Mouse (Mus musculus) midbrain, postnatal 0 days (tissue): ENCODE data around the gene Pnmt. TPM values are rescaled to one million over a fixed set of nuclear protein-coding genes. Genes with fewer than 3 reads are reported as not detected.

Source experiments
- ATAC-seq: fragments of 200-750 bp; cut with Nextera tagmentation; 2 replicates; pipeline ENCODE4 v1.8.0; 2017; ENCODE audit warnings: moderate number of reproducible peaks, mild to moderate bottlenecking, moderate TSS enrichment, moderate library complexity; ENCODE audit not compliant: low FRiP score
- DNase-seq: peaks from one replicate; pipeline ENCODE4 v3.0.0-alpha.2; 2015; ENCODE audit warnings: low spot score
- H3K27ac ChIP-seq: fragments of 300-500 bp; sonication (generic); 2 replicates; pipeline ENCODE4 v1.5.1; 2014; ENCODE audit warnings: low read depth, mild to moderate bottlenecking, low read length, mixed read lengths
- H3K27me3 ChIP-seq: fragments of 300-500 bp; sonication (generic); 2 replicates; pipeline ENCODE4 v1.6.1; 2014; ENCODE audit warnings: low read length, control low read depth, mixed read lengths; ENCODE audit not compliant: insufficient read depth
- H3K36me3 ChIP-seq: fragments of 300-500 bp; sonication (generic); 2 replicates; pipeline ENCODE4 v1.6.1; 2014; ENCODE audit warnings: low read length, control low read depth, mixed read lengths; ENCODE audit not compliant: insufficient read depth
- H3K4me1 ChIP-seq: fragments of 300-500 bp; sonication (generic); 2 replicates; pipeline ENCODE4 v1.6.1; 2014; ENCODE audit warnings: mild to moderate bottlenecking, control low read depth, antibody characterized with exemption, low read length, mixed read lengths; ENCODE audit not compliant: insufficient read depth
- H3K4me2 ChIP-seq: fragments of 300-500 bp; sonication (generic); 2 replicates; pipeline ENCODE4 v1.6.1; 2014; ENCODE audit warnings: low read depth, mild to moderate bottlenecking, low read length, mixed read lengths; ENCODE audit not compliant: poor library complexity, severe bottlenecking
- H3K4me3 ChIP-seq: fragments of 300-500 bp; sonication (generic); 2 replicates; pipeline ENCODE4 v1.5.1; 2014; ENCODE audit warnings: low read depth, mild to moderate bottlenecking, low read length, moderate library complexity
- H3K9ac ChIP-seq: fragments of 300-500 bp; sonication (generic); replicated peaks from 2 replicates; pipeline ENCODE4 v1.6.1; 2014; ENCODE audit warnings: mild to moderate bottlenecking, low read length, moderate library complexity, mixed read lengths; ENCODE audit not compliant: poor library complexity, severe bottlenecking
- H3K9me3 ChIP-seq: fragments of 300-500 bp; sonication (generic); 2 replicates; pipeline ENCODE4 v1.6.1; 2016; ENCODE audit warnings: low read length, control low read depth
- CTCF ChIP-seq: IDR thresholded peaks from 2 replicates; pipeline ENCODE4 v1.5.1; 2016; ENCODE audit warnings: antibody characterized with exemption, mild to moderate bottlenecking
- WGBS: fragments of 180-500 bp; shearing (Covaris S2); extraction: QIAGEN DNeasy Blood & Tissue Kit; methylation state at CpG from one replicate; pipeline ENCODE4 v1.1.7; 2014; 5-methylcytosine and 5-hydroxymethylcytosine counted together
- polyA plus RNA-seq: library from polyadenylated mRNA; unstranded; fragments of >200 nt; fragmentation: Nextera tagmentation; extraction: Ambion mirVana; gene quantifications from 2 replicates; pipeline ENCODE4 v1.2.1, GENCODE M21; 2015
- total RNA-seq: library from RNA; depleted of rRNA; stranded (reverse); fragments of >200 nt; gene quantifications from 2 replicates; pipeline ENCODE4 v1.2.3, GENCODE M21; 2014

The Pnmt gene
- total and polyA plus RNA-seq, 2 experiments from 2014 or later = 3.4 to 4.3 TPM

GRCm38 (mm10) chr11:98355732-98356299, 30.4 kb upstream of the Pnmt start:
- Histone ChIP-seq H3K4me1 (peaks cover 15% of the 10 kb centered on the region), H3K27me3 (peaks cover 16% of the 10 kb centered on the region; the same call in 1 of the 2 replicates), H3K9ac (no peak overlapping the region), H3K4me2 (no peak overlapping the region), H3K9me3 (no peaks in the 10 kb centered on the region), H3K4me3 (no peak overlapping the region), H3K36me3 (no peaks in the 10 kb centered on the region), H3K27ac (no peak overlapping the region)
- DNase-seq (peak; percentile 86), ATAC-seq (no peak)
- peak; percentile 88 for TF ChIP-seq CTCF
- 9% methylated on average over 6 of the region's 6 CpGs for WGBS

GRCm38 (mm10) chr11:98356625-98357394, 29.4 kb upstream of the Pnmt start:
- H3K36me3 ChIP-seq = no peaks in the 10 kb centered on the region
- no peaks in the 10 kb centered on the region for H3K9me3 ChIP-seq
- H3K9ac ChIP-seq = no peak overlapping the region
- WGBS = 77% methylated on average over 7 of the region's 7 CpGs
- no peak overlapping the region for H3K4me2 ChIP-seq
- H3K4me1 ChIP-seq = peaks cover 16% of the 10 kb centered on the region
- H3K27ac ChIP-seq = no peak overlapping the region
- peaks cover 12% of the 10 kb centered on the region; the same call in 1 of the 2 replicates for H3K27me3 ChIP-seq
- ATAC-seq (no peak), DNase-seq (no peak)
- H3K4me3 ChIP-seq = no peak overlapping the region
- TF ChIP-seq CTCF = no peak

GRCm38 (mm10) chr11:98357396-98358160, 28.7 kb upstream of the Pnmt start:
- Histone ChIP-seq H3K9me3 (no peaks in the 10 kb centered on the region), H3K4me2 (peak overlapping the region; percentile 81), H3K27ac (peak overlapping the region; percentile 73; the same call in 1 of the 2 replicates), H3K36me3 (no peaks in the 10 kb centered on the region), H3K4me1 (peaks cover 16% of the 10 kb centered on the region), H3K9ac (peak overlapping the region; percentile 51; the same call in 1 of the 2 replicates), H3K4me3 (peak overlapping the region; percentile 59), H3K27me3 (peaks cover 5% of the 10 kb centered on the region; the same call in 1 of the 2 replicates)
- ATAC-seq = no peak
- WGBS = 9% methylated on average over 13 of the region's 13 CpGs
- DNase-seq = no peak
- TF ChIP-seq CTCF = no peak

DNA sequence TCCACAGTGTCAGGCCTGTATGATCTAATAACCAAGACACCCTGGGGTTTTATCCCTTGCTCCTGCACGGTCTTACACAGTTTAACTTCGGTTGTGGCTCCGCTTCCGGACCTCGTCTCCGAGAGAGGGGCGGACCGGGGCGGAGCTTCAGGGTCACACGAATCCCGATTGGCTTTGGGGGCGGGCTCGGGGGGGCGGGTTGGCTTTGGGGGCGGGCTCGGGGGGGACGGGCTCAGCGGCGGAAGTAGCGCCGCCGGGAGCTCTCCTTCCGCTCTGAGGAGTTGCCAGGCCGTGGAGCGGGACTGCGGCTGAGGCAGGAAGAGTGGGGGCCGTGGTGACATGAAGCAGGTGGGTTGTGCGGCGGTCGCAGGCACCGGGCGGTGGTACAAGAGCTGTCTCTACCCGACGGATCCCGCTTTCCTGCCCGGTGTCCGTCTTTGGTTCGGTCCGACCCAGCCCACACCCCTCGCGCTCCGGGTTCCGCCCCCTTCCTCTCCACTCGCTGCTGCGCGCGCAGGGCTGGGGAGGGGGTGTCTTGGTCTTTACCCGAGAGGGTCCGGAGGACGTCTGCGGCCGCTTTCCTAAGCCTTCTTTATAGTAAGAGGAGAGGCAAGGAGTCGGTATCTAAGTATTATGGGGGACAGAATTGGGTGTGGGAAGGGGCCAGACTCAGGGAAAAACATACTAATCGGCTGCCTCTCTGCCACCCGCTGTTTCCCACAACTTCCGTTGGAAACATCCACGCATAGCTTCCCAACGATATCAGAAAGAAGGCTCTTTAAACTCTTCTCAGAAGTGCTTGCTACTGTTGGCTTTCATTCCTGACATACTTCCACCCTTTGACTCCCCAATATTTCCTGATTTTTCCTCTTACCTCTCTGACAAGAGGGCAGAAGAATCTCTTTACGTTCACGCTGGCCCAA, 27.8 kb upstream of the Pnmt start, which contains the start of gene Stard3:
Gene Stard3 (plus strand): TSS at position 208 of the 923 bp plus-strand sequence.
- H3K9ac ChIP-seq = peak within 1 kb of the TSS; percentile 60
- under 1% methylated on average over 49 of the region's 60 CpGs for WGBS
- peak within 1 kb of the TSS; percentile 59 for H3K4me3 ChIP-seq
- H3K4me1 ChIP-seq = peaks cover 16% of the 10 kb centered on the region
- no peaks in the 10 kb centered on the region for H3K27me3 ChIP-seq
- H3K27ac ChIP-seq = peak within 1 kb of the TSS; percentile 73
- H3K9me3 ChIP-seq = no peaks in the 10 kb centered on the region
- TF ChIP-seq CTCF = no peak
- peak within 1 kb of the TSS; percentile 81 for H3K4me2 ChIP-seq
- H3K36me3 ChIP-seq = no peaks in the 10 kb centered on the region
- peak; percentile 88 for ATAC-seq
- DNase-seq = peak; percentile 93

- H3K9me3 ChIP-seq = no peaks in the 10 kb centered on the region
- H3K36me3 ChIP-seq = no peaks in the 10 kb centered on the region
- ATAC-seq (no peak), DNase-seq (peak; percentile 65)
- no peak overlapping the region for H3K4me2 ChIP-seq
- H3K4me3 ChIP-seq = no peak overlapping the region
- TF ChIP-seq CTCF = no peak
- no peaks in the 10 kb centered on the region for H3K27me3 ChIP-seq
- peaks cover 16% of the 10 kb centered on the region for H3K4me1 ChIP-seq
- 30% methylated on average over 9 of the region's 9 CpGs for WGBS
- H3K9ac ChIP-seq = 0 out of 2 replicates have a peak overlapping the region, but pooled peaks have one; percentile 42
- H3K27ac ChIP-seq = peak overlapping the region; percentile 32; the same call in 1 of the 2 replicates
Measured at GRCm38 (mm10) chr11:98360866-98361521, 25.3 kb upstream of the Pnmt start.
